14 mouse cellular contexts compared by ENCODE assay signal in genomic region chr17:83554997-83555396, GRCm38 (mm10).
"Had no signal": no experiment of that assay in that cellular context is flagged by ENCODE, and none has a peak within 500 bp of the region (broad histone marks: within the 10 kb centered on the region; RNA-seq: fewer than 3 reads in every experiment).

No protein-coding gene starts in this region.

- H3K27me3 ChIP-seq: limb, embryonic 12.5 days; liver, embryonic 13.5 days; neural tube, embryonic 12.5 days had no signal

- H3K9me3 ChIP-seq: limb, embryonic 12.5 days; liver, embryonic 13.5 days; midbrain, embryonic 10.5 days; neural tube, embryonic 12.5 days had no signal

- H3K4me1 ChIP-seq: limb, embryonic 12.5 days; neural tube, embryonic 12.5 days had no signal

- H3K4me2 ChIP-seq: limb, embryonic 12.5 days; liver, embryonic 13.5 days; neural tube, embryonic 12.5 days had no signal

- H3K36me3 ChIP-seq: limb, embryonic 12.5 days; liver, embryonic 13.5 days; midbrain, embryonic 10.5 days; neural tube, embryonic 12.5 days had no signal

- DNase-seq: kidney, adult 8-10 months; layer of hippocampus, adult 9-11 months; layer of hippocampus, postnatal 36 days; liver; liver, embryonic 13.5 days; lung, adult 2 months; lung, postnatal 10 days; lung, postnatal 4 days; midbrain, embryonic 14.5 days; thymus, adult 18-20 months; thymus, postnatal 14 days had no signal

- H3K4me3 ChIP-seq: limb, embryonic 12.5 days; liver, embryonic 13.5 days; midbrain, embryonic 10.5 days; neural tube, embryonic 12.5 days had no signal

- H3K27ac ChIP-seq: limb, embryonic 12.5 days; liver, embryonic 13.5 days; midbrain, embryonic 10.5 days; neural tube, embryonic 12.5 days had no signal

- H3K9ac ChIP-seq: limb, embryonic 12.5 days; liver, embryonic 13.5 days; neural tube, embryonic 12.5 days had no signal
